Mouse (Mus musculus) mammary gland, adult 2 months (tissue): ENCODE measurements around the gene B3gnt4. TPM values are rescaled to one million over a fixed set of nuclear protein-coding genes. Genes with fewer than 3 reads are reported as not detected.

ENCODE experiments used
- polyA plus RNA-seq: library from polyadenylated mRNA; depleted of rRNA; stranded (reverse); fragments of >200 nt; gene quantifications from 2 replicates; pipeline ENCODE4 v1.2.3, GENCODE M21; 2012; ENCODE audit warnings: low replicate concordance; rRNA removed

B3gnt4 gene
- 0.59 and 0.79 TPM in 2 replicates for polyA plus RNA-seq

GRCm38 (mm10) chr5:123510160-123510559 is at the start of gene B3gnt4:
Gene B3gnt4, plus strand, starts transcription at chr5:123510460.

GRCm38 (mm10) chr5:123489112-123489785 is 21.0 kb upstream of the B3gnt4 start, which contains the start of the genes Lrrc43 and Il31:
Gene Lrrc43, plus strand, starts transcription at chr5:123489305.
Gene Il31, minus strand, starts transcription at chr5:123489489.

GRCm38 (mm10) chr5:123523692-123524392 is 13.6 kb downstream of the B3gnt4 start, which contains the start of gene Diablo:
Gene Diablo, minus strand, starts transcription at chr5:123524176.

GRCm38 (mm10) chr5:123525281-123525680 is 15.0 kb downstream of the B3gnt4 start, which contains the start of gene Gm49027:
Gene Gm49027, minus strand, starts transcription at chr5:123525488.

Other genes starting within 250 kb of the B3gnt4 start
- gene Bcl7a, start 166.6 kb upstream of the B3gnt4 start, polyA plus RNA-seq = 6.8 and 9.1 TPM in 2 replicates
- gene Mlxip, start 115.7 kb upstream of the B3gnt4 start, polyA plus RNA-seq = 87.5 and 91.0 TPM in 2 replicates
- not detected in 2 replicates for gene Lrrc43, start 21.2 kb upstream of the B3gnt4 start, polyA plus RNA-seq
- gene Il31, start 21.0 kb upstream of the B3gnt4 start, polyA plus RNA-seq = not detected in 2 replicates
- gene Diablo, start 13.7 kb downstream of the B3gnt4 start, polyA plus RNA-seq = 60.2 and 94.2 TPM in 2 replicates
- gene Gm49027, start 15.0 kb downstream of the B3gnt4 start, polyA plus RNA-seq = 2.1 and 4.4 TPM in 2 replicates
- gene Vps33a, start 62.6 kb downstream of the B3gnt4 start, polyA plus RNA-seq = 14.8 and 22.3 TPM in 2 replicates
- 18.1 and 36.1 TPM in 2 replicates for gene Clip1, start 174.2 kb downstream of the B3gnt4 start, polyA plus RNA-seq
- 17.7 and 30.9 TPM in 2 replicates for gene Zcchc8, start 210.6 kb downstream of the B3gnt4 start, polyA plus RNA-seq
- gene Rsrc2, start 239.0 kb downstream of the B3gnt4 start, polyA plus RNA-seq = 7.7 and 16.7 TPM in 2 replicates
- 0.22 and 0.45 TPM in 2 replicates for gene Kntc1, start 239.3 kb downstream of the B3gnt4 start, polyA plus RNA-seq